Mouse (Mus musculus) ES-E14 (cell line): Measurements from ENCODE around the gene Gper1. TPM values are rescaled to one million over a fixed set of nuclear protein-coding genes. Genes with fewer than 3 reads are reported as not detected.

Source experiments
- DNase-seq: peaks from one replicate; pipeline ENCODE4 v3.0.0-alpha.2; 2013; ENCODE audit warnings: low read depth, low spot score
- H3K27ac ChIP-seq: 2 replicates; pipeline ENCODE4 v1.5.1; 2012; ENCODE audit warnings: low read depth, mild to moderate bottlenecking, low read length, moderate library complexity, mixed read lengths; ENCODE audit not compliant: poor library complexity, insufficient read depth, severe bottlenecking
- H3K36me3 ChIP-seq: 2 replicates; pipeline ENCODE4 v1.6.1; 2012; ENCODE audit warnings: mild to moderate bottlenecking, low read length, moderate library complexity, mixed read lengths; ENCODE audit not compliant: control insufficient read depth, poor library complexity, insufficient read depth, severe bottlenecking
- H3K4me1 ChIP-seq, 2 experiments: fragments of 150-350 bp in 1 of 2; sonication (generic) in 1 of 2; 2 replicates each; pipeline ENCODE4 v1.6.1; 2012; ENCODE audit warnings: low read length in 2 of 2, mild to moderate bottlenecking in 1 of 2, mixed read lengths in 1 of 2; ENCODE audit not compliant: control insufficient read depth in 2 of 2, insufficient read depth in 2 of 2, poor library complexity in 1 of 2
- H3K4me3 ChIP-seq, 2 experiments: fragments of 150-350 bp in 1 of 2; sonication (generic) in 1 of 2; 2 replicates each; pipeline ENCODE4 v1.5.1; 2012; ENCODE audit warnings: low read length in 2 of 2, low read depth in 1 of 2, mild to moderate bottlenecking in 1 of 2, mixed read lengths in 1 of 2; ENCODE audit not compliant: insufficient read depth in 1 of 2, poor library complexity in 1 of 2, severe bottlenecking in 1 of 2
- H3K9ac ChIP-seq: 2 replicates; pipeline ENCODE4 v1.6.1; 2012; ENCODE audit warnings: low read depth, mild to moderate bottlenecking, low read length, mixed read lengths; ENCODE audit not compliant: poor library complexity, insufficient read depth, severe bottlenecking
- H3K9me3 ChIP-seq: fragments of 150-350 bp; sonication (generic); 2 replicates; pipeline ENCODE4 v1.6.1; 2012; ENCODE audit warnings: low read depth, mild to moderate bottlenecking, low read length; ENCODE audit not compliant: control insufficient read depth, insufficient read depth
- CHD2 ChIP-seq: IDR thresholded peaks from 2 replicates; pipeline ENCODE4 v1.6.1; 2014; ENCODE audit warnings: mild to moderate bottlenecking, low read depth, low read length, inconsistent platforms
- HCFC1 ChIP-seq: IDR thresholded peaks from 2 replicates; pipeline ENCODE4 v1.6.1; 2012; ENCODE audit warnings: low read length, inconsistent platforms, borderline replicate concordance; ENCODE audit not compliant: insufficient read depth
- MAFK ChIP-seq: IDR thresholded peaks from 2 replicates; pipeline ENCODE4 v1.6.1; 2014; ENCODE audit warnings: mild to moderate bottlenecking, low read depth, low read length, inconsistent platforms; ENCODE audit not compliant: insufficient read depth
- ZC3H11A ChIP-seq: IDR thresholded peaks from 2 replicates; pipeline ENCODE4 v1.6.1; 2012; ENCODE audit warnings: low read depth, mild to moderate bottlenecking, inconsistent platforms, low read length, borderline replicate concordance
- ZNF384 ChIP-seq: IDR thresholded peaks from 2 replicates; pipeline ENCODE4 v1.6.1; 2012; ENCODE audit warnings: low read depth, low read length, inconsistent platforms
- in situ Hi-C, 2 experiments: fragments of 600-800 bp; cut with MboI; formaldehyde crosslinking; loops; one replicate each; pipeline ENCODE4 v1.15.1; 2025; ENCODE audit warnings: low sequenced_read_pairs in 2 of 2, inconsistent platforms in 1 of 2; ENCODE audit not compliant: unreplicated experiment in 2 of 2
- total RNA-seq: library from RNA; depleted of rRNA; stranded (reverse); fragments of 300-350 nt; gene quantifications from 2 replicates; pipeline ENCODE4 v1.2.3, GENCODE M21; 2012; rRNA removed

Gene Gper1
- total RNA-seq, result 0.27 and 1.0 TPM in 2 replicates

- no peak within 1 kb of the TSS for H3K4me3 ChIP-seq
- H3K9ac ChIP-seq, result no peak within 1 kb of the TSS
- H3K9me3 ChIP-seq, result no peaks in the 10 kb centered on the region
- TF ChIP-seq MAFK, result no peak
- no peak for TF ChIP-seq HCFC1
- no peak for TF ChIP-seq ZC3H11A
- TF ChIP-seq ZNF384, result no peak
- TF ChIP-seq CHD2, result no peak
- in situ Hi-C loops, result no loop called here
- peaks cover 6% of the 10 kb centered on the region; the same call in 1 of the 2 replicates for H3K36me3 ChIP-seq
- no peak for DNase-seq
- no peak within 1 kb of the TSS for H3K27ac ChIP-seq
- peaks cover 0 to 11% of the 10 kb centered on the region in 2 experiments; a peak in 1 of 4 replicates for H3K4me1 ChIP-seq
Observed at GRCm38 (mm10) chr5:139423026-139423865, at the start of gene Gper1. Gper1 (plus strand) TSS chr5:139423151.

GRCm38 (mm10) chr5:139373889-139374444, 49.0 kb upstream of the Gper1 start:
- Histone ChIP-seq H3K9ac (no peak overlapping the region), H3K9me3 (no peaks in the 10 kb centered on the region), H3K36me3 (no peaks in the 10 kb centered on the region), H3K4me1 (peaks cover 2 to 20% of the 10 kb centered on the region in 2 experiments; a peak in 3 of 4 replicates), H3K27ac (no peak overlapping the region), H3K4me3 (no peak overlapping the region)
- TF ChIP-seq ZNF384 (no peak), HCFC1 (no peak), ZC3H11A (no peak), MAFK (no peak), CHD2 (no peak)
- in situ Hi-C loops, result no loop called here
- no peak for DNase-seq

- Histone ChIP-seq H3K9ac (no peak overlapping the region), H3K27ac (no peak overlapping the region), H3K4me1 (peaks cover 5 to 25% of the 10 kb centered on the region in 2 experiments), H3K36me3 (no peaks in the 10 kb centered on the region), H3K4me3 (no peak overlapping the region), H3K9me3 (no peaks in the 10 kb centered on the region)
- in situ Hi-C loops, result no loop called here
- DNase-seq, result no peak
- TF ChIP-seq ZNF384 (no peak), CHD2 (no peak), MAFK (peak; percentile 59; the same call in 1 of the 2 replicates)
Observed at GRCm38 (mm10) chr5:139374841-139375240, 48.1 kb upstream of the Gper1 start.

GRCm38 (mm10) chr5:139377468-139378270, 45.3 kb upstream of the Gper1 start, which contains the start of gene Gpr146:
Gpr146 (plus strand) TSS chr5:139377697.
- H3K9me3 ChIP-seq, result no peaks in the 10 kb centered on the region
- no peak for DNase-seq
- no peak within 1 kb of the TSS for H3K27ac ChIP-seq
- H3K4me1 ChIP-seq, result peaks cover 12 to 29% of the 10 kb centered on the region in 2 experiments
- TF ChIP-seq ZNF384, result no peak
- TF ChIP-seq ZC3H11A, result no peak
- no peak for TF ChIP-seq HCFC1
- no peak for TF ChIP-seq CHD2
- no peak for TF ChIP-seq MAFK
- no peak within 1 kb of the TSS for H3K4me3 ChIP-seq
- no peaks in the 10 kb centered on the region for H3K36me3 ChIP-seq
- in situ Hi-C loops, result no loop called here
- no peak within 1 kb of the TSS for H3K9ac ChIP-seq
